Mouse (Mus musculus) macrophage (primary cell): Measurements from ENCODE around the gene Pdgfa. TPM values are rescaled to one million over a fixed set of nuclear protein-coding genes. Genes with fewer than 3 reads are reported as not detected.

Source experiments
- H3K27ac ChIP-seq: fragments of 350-480 bp; formaldehyde crosslinking; 2 replicates; pipeline ENCODE4 v1.9.0; 2021
- H3K36me3 ChIP-seq: fragments of 350-480 bp; formaldehyde crosslinking; 2 replicates; pipeline ENCODE4 v1.9.0; 2021; ENCODE audit errors: inconsistent target
- H3K4me3 ChIP-seq: fragments of 350-480 bp; formaldehyde crosslinking; 2 replicates; pipeline ENCODE4 v1.9.0; 2021; ENCODE audit errors: inconsistent target
- H3K79me2 ChIP-seq: fragments of 350-480 bp; formaldehyde crosslinking; 2 replicates; pipeline ENCODE4 v1.9.0; 2021; ENCODE audit errors: inconsistent target
- WGBS: methylation state at CpG from one replicate; pipeline ENCODE4 v1.1.7; 2026; ENCODE audit warnings: inconsistent platforms; ENCODE audit not compliant: missing documents; 5-methylcytosine and 5-hydroxymethylcytosine counted together
- polyA plus RNA-seq: library from polyadenylated mRNA; stranded (reverse); fragments of 250-400 nt; gene quantifications from 3 replicates; pipeline ENCODE4 v1.2.4, GENCODE M21; 2018; ENCODE audit warnings: inconsistent platforms

The Pdgfa gene
- polyA plus RNA-seq, 1 experiment from 2014 or later: 6.6 TPM

DNA sequence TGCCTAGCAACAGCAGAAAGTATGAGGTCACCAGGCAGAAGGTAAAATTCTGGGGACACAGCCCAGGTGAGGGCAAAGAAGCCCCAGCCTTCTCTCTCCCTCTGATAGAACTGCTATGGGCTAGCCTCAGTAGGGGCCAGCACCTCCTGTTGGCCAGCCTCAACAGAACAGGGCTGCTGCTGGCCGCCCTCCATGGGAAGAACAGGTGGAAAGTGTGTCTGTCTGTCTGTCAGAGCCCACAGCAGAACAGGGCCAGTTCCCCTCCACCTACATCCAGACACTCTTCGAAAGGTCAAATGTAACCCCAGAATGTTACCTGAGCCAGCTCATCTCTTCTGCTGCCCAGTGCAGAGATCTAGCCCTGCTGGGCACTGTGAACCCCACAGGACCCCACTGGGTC lies 45.9 kb downstream of the Pdgfa start:
- WGBS: 90% methylated on average over 2 of the region's 2 CpGs
- Histone ChIP-seq H3K36me3 (no peaks in the 10 kb centered on the region), H3K79me2 (no peaks in the 10 kb centered on the region), H3K27ac (no peak overlapping the region), H3K4me3 (no peak overlapping the region)

DNA sequence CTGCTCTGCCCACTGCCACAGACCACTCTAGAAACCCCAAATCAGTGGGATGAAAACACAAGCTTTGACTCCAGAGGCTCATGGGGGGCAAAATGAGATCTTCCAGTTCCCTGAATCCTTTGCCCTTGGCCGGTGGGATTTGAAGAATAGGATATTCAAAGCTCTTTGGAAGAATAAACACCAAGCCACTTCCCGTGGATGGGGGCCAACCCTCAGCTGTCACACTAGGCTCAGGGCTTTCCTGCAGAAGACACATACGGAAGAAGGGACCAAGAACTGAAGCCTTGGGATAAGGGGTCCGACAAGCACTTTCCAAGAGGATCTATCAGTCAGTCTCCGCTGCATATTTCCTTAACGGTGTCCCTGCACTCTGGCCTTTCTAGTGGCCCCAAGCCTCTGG lies 48.0 kb downstream of the Pdgfa start:
- no peaks in the 10 kb centered on the region for H3K36me3 ChIP-seq
- WGBS: 93% methylated on average over 6 of the region's 6 CpGs
- no peak overlapping the region for H3K27ac ChIP-seq
- H3K79me2 ChIP-seq: no peaks in the 10 kb centered on the region
- no peak overlapping the region for H3K4me3 ChIP-seq

DNA sequence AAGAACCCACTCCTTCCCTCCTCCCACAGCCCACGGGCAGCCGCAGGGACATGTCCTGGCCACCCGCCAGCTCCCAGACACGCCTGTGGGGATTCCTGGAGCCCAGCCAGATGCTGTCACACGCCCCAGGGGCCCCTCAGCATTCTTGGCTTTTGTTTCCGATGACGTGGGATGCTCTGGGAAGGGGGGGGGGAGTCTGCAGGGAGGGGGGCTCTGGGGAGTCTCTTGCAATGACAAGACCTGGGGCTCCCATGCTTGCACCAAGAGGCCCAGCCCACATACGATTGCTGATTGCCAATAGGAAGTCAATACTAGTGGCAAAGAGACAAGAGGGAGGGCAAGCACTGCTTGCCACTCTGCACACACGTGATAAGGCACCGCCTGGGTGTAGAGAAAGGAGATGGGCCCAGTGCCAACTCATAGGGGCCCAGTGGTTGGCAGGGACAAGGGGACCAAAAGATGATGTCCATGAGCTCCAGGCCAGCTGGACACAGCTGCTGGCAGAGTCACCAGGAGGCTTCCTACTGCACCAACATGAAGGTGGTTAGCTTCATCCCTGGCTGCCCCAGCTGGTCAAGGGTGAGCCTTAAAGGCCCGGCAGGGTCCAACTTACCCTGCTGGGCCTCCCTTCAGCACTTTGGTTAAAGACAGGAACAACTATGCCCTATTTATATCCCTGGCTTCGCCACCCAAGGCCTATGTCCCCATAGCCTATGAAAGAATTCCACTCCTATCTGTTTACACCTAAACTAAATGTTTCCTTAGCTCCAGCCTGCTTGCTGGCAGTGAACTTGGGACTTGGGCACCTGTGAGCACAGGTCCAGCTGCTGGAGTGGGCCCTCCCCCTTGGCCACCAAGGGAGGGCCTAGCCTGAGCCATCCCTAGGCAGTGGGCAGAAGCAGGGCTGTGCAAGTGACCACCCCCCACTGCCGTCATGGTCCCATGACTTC lies 48.9 kb downstream of the Pdgfa start:
- WGBS: 34% methylated on average over 13 of the region's 13 CpGs
- H3K36me3 ChIP-seq: no peaks in the 10 kb centered on the region
- no peaks in the 10 kb centered on the region for H3K79me2 ChIP-seq
- no peak overlapping the region for H3K4me3 ChIP-seq
- H3K27ac ChIP-seq: no peak overlapping the region

DNA sequence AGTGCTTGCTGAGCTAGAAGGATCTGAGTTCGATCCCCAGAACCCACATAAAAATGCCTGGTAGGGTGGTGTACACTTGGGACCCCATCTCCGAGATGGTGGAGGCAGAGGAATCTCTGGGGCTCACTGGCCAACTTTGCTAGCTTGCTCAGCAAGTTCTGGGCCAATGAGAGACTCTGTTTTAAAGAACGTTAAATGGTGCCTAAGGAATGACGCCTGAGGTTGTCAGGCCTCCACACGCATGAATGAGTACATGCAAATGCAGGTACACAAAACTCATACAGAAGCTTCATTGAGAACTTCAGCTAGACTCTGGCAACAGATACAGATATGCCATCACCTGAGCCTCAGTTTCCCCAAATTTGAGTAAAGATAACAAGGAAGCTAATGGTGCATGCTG lies 49.7 kb downstream of the Pdgfa start:
- WGBS: 92% methylated on average over 5 of the region's 5 CpGs
- H3K27ac ChIP-seq: no peak overlapping the region
- H3K79me2 ChIP-seq: no peaks in the 10 kb centered on the region

DNA sequence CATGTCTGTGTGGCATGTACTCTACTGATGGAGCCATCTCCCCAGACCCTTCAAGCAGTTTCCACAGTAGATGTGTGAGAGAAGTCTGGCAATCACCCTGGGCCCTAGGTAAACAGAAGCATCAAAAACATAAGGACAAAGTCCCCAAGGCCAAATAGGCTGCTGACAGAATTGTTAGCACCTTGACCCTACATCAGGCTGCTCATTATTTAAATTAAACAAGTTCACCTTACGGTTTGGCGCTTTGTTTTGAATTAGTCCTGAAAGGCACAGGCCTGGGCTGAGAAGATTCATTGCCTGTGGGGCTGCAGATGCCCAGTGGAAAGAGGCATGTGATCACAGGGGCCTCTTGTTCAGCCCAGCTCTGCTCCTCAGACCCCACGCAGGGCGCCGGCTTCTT lies 50.2 kb downstream of the Pdgfa start:
- H3K36me3 ChIP-seq: no peaks in the 10 kb centered on the region
- WGBS: 94% methylated on average over 5 of the region's 5 CpGs
- no peaks in the 10 kb centered on the region for H3K79me2 ChIP-seq
- H3K4me3 ChIP-seq: no peak overlapping the region
- no peak overlapping the region for H3K27ac ChIP-seq

More for the DNA sequence above, 49.7 kb downstream of the Pdgfa start:
- H3K4me3 ChIP-seq: no peak overlapping the region
- H3K36me3 ChIP-seq: no peaks in the 10 kb centered on the region

DNA sequence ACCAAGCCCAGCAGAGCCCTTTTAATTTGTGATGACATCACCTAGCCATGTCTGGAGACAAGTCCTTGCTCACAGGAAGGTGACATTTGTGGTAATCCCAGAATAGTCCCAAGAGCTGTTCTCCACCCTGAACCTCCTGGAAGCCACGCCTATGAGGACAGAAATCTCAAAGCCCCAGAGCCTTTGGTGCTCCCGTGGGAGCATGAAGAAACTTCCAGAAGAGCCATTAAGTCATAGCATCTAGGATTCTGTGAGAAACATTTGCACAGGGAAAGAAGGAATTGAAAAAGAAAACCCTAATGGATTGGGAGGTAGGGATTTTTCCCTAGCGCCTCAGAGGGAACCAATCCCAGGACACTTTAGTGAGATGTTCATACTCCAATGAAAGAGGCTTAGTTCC lies 52.2 kb downstream of the Pdgfa start:
- Histone ChIP-seq H3K36me3 (no peaks in the 10 kb centered on the region), H3K27ac (no peak overlapping the region), H3K4me3 (no peak overlapping the region), H3K79me2 (no peaks in the 10 kb centered on the region)
- 92% methylated on average over 3 of the region's 3 CpGs for WGBS

DNA sequence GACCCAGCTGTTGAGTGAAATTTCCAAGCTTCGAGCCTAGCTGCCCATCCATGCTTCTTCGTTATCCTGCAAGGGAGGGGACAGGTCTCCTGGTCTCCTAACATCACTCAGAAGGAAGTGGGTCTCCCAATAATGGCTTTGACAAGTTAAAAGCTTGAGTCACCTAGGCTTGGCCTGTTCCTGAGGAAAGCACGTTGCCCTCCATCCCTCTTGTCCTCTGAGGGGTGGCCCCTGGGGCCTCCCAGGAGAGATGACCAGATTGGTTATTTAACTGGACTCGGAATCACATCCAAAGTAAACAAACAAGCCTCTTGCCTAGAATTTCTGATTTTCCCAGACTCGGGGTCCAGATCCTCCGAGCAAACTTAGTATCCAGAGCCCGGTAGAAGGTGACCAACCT lies 52.6 kb downstream of the Pdgfa start:
- Histone ChIP-seq H3K4me3 (no peak overlapping the region), H3K27ac (no peak overlapping the region), H3K36me3 (no peaks in the 10 kb centered on the region), H3K79me2 (no peaks in the 10 kb centered on the region)
- 90% methylated on average over 7 of the region's 7 CpGs for WGBS

DNA sequence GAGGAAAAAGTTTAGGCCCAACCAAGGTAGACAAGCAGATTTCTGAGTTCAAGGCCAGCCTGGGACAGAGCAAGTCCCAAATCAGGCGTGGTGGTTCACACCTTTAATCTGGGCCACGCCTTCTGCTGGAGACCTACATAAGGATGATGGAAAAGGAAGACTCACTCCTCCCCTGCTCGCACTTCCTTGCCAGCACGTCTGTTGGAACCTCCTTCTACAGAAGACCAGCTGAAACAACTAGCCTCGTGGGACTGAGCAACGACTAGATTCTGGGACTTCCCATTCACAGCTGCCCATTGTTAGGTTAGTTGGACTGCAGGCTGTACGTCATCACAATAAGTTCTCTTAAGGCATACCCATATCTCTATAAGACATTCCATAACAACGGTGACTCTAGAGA lies 55.3 kb downstream of the Pdgfa start:
- H3K4me3 ChIP-seq: no peak overlapping the region
- WGBS: 67% methylated on average over 8 of the region's 8 CpGs
- no peak overlapping the region for H3K27ac ChIP-seq
- H3K36me3 ChIP-seq: no peaks in the 10 kb centered on the region
- no peaks in the 10 kb centered on the region for H3K79me2 ChIP-seq

DNA sequence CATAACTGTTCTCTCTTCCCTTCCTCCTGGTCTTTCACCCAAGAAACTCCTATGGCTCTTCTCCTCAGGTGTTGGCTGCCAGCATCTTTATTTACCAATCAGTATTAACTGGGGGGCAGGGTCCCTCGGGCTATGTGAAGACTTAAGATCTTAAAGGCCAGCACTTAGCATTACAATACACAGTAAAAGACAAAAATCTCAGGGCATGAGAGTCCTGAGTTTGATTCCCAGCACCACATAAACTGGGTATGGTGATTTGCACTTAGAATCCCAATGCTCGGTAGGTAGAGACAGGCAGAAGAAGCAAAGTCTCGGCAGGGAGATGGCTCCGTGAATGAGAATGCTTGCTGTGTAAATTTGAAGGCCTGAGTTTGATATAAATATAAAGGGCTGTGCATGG lies 56.6 kb downstream of the Pdgfa start:
- Histone ChIP-seq H3K4me3 (no peak overlapping the region), H3K79me2 (no peaks in the 10 kb centered on the region), H3K36me3 (no peaks in the 10 kb centered on the region), H3K27ac (no peak overlapping the region)
- 91% methylated on average over 4 of the region's 4 CpGs for WGBS

DNA sequence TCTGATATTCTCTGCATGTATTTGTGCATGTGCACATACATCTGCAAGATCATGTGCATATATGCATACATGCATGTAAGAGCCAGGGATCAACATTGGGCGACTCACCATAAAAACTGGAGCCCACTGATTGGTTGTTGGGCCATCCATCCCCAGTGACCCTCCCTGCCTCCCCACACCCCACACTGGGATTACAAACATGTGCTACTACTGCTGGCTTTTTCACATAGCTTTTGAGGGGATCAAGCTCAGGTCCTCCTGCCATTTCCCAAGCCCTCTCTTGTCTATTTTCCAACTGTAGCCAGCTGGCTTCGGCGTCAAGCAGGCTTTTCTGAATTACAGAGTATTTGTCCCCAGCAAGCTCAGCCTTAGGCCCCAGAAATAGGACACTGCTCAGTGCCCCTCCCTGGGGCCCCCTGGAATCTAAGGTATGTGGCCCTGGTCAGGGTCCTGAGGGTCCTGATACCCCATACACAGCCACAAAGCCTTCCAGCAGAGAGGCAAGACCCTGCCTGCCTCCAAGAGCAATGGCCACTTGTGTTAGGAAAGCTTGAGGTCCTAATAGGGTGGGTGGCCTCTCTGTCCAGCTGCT lies 58.5 kb downstream of the Pdgfa start:
- H3K36me3 ChIP-seq: no peaks in the 10 kb centered on the region
- no peak overlapping the region for H3K27ac ChIP-seq
- no peak overlapping the region for H3K4me3 ChIP-seq
- no peaks in the 10 kb centered on the region for H3K79me2 ChIP-seq
- 93% methylated on average over 3 of the region's 3 CpGs for WGBS

DNA sequence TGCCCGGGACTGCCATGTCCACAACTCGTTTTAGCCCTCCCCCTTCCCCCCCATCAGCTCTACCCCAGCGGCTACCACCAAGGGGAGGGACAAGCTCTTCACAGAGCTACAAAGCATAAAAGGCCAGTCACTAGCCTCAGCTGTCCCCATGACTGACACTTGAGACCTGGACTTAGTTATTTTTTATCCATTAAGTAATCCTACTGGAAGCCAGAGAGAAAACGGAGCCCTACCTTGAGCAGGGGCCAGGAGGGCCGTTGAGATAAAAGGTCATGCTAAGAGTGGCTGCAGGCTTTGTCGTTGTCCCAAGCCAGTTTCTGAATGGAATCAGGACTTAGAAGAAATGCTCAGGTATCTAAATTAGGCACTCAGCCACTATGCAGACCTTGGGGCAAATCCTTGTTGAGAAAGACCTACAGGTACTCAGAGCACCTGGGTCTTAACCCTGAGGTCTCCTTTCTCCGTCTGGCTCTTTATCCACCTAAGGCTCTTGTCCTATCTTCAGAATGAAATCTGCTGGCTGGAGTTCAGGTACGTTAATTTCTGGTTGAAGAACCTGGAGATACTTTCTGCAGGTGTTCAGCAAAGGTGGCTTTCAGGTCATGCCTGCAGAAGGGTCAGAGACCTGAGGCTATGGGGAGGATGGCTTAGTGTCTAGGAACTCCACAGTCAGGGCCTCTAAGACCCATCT lies 60.6 kb downstream of the Pdgfa start:
- no peak overlapping the region for H3K4me3 ChIP-seq
- no peak overlapping the region for H3K27ac ChIP-seq
- H3K79me2 ChIP-seq: no peaks in the 10 kb centered on the region
- H3K36me3 ChIP-seq: no peaks in the 10 kb centered on the region
- 94% methylated on average over 8 of the region's 8 CpGs for WGBS

DNA sequence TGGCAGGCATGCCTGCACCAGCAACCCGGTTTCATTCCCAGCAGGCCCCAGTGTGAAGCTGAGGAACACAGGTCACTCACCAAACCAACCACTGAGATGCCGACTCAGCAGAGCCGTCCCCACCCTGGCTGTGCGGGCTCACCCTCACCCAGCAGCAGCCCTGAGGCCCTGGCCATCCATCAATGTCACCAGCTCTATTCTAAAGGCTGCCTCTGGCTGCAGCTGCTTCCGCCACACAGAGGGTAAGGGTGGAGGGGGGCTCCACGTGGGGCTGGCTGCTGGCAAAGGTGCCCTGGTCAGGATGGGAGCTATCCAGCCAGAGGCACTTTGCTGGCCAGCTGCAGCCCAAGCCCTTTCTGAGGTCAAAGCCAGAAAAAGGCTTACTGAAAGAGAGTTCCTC lies 62.6 kb downstream of the Pdgfa start:
- H3K27ac ChIP-seq: no peak overlapping the region
- no peak overlapping the region for H3K4me3 ChIP-seq
- H3K79me2 ChIP-seq: no peaks in the 10 kb centered on the region
- WGBS: 8% methylated on average over 6 of the region's 6 CpGs
- no peaks in the 10 kb centered on the region for H3K36me3 ChIP-seq

DNA sequence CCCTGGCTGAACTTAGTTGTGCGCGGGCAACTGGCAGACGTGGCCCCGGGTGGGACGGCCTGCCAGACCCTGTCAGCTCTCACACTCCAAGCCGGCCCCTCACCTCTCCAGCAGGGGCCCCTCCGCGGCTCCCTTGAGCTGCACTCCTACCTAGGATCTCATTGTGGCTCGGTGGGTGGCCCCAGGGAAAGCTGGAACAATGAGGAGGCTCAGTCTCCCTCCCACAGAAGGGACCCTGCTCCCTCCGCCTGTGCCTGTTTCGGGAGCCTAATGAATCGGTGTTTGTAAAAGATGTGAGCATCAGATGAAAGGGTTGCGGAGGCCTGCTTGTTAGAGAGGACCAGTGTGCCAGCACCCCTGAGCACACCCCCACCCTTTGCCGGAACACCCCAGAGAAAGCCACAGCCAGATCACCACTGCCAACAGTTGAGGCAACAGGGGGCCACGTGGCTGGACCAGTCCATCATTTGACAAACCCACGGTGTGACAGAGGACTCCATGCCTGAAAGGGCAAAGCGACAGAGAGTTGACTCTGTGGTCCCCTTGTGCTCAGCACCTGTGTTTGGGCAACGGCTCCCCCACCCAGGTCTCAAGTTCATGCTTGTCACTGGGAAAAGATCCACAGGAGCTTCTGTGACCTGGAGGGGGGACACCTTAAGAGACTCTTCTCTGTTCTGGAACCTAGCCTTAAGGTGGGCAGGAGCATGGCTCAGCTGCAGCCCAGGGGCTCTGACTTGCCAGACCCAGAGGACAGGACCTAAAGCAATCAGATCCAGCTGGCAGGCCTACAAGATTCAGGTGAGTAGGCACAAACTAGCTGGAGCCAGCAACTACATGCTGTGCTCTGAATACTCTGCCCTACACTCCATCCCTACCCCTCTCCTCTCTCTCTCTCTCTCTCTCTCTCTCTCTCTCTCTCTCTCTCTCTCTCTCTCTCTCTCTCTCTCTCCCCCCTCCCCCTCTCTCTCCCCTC lies 64.4 kb downstream of the Pdgfa start:
- no peak overlapping the region for H3K27ac ChIP-seq
- no peaks in the 10 kb centered on the region for H3K79me2 ChIP-seq
- WGBS: 18% methylated on average over 18 of the region's 18 CpGs
- H3K4me3 ChIP-seq: no peak overlapping the region
- no peaks in the 10 kb centered on the region for H3K36me3 ChIP-seq

DNA sequence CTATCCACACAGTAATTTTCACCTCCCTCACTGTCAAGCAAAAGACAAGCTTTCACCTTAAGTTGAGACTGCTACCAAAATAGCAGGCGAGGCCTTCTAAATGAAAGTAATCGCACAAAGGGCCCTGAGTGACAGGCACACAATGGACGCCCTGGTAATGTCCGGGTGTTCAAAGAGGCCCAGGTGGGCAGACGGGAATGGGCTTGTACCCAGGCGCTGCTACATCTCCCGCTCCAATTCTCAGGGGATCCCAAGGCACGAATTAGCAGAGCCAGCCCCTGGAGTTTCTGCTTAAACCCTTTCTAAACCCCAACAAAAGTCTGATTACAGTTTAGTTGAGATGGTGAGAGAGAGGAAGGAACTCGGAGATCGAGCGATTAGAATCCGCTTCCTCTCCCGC lies 65.3 kb downstream of the Pdgfa start:
- H3K4me3 ChIP-seq: no peak overlapping the region
- H3K27ac ChIP-seq: no peak overlapping the region
- no peaks in the 10 kb centered on the region for H3K79me2 ChIP-seq
- no peaks in the 10 kb centered on the region for H3K36me3 ChIP-seq
- WGBS: 16% methylated on average over 13 of the region's 13 CpGs
